In the genomic region with DNA sequence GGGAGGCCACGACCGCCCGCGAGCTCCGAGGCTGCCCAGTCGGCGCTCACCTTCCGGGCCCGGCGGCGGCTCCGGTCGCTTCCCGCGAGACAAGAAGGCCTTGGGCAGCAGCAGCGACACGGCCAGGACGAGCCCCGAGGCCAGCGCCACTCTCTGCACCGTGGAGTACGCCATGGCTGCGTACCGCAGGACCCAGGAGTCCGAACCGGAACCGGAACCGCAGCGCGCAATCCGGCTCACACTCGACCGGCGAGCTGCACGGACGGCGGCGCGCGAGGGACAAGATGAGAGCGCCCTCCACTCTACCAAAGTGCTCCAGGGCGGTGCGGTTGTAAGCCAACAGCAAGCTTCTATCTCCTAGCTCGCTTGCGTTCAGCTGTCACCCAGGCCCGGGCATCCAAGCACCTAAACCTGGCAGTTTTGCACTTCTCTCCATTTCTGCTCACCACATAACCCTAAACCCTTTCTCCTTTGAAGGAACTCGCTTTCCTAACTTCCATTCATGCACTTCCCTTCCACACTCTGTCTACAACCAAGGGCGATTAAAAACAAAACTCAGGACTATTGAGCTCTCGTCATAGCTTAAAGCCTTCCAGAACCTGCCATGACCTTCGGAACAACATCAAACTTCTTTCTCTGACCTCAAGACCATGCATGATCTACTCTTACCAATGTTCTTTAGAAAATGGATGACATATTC, we compare ENCODE assay signal across 9 mouse cellular contexts. TPM values are rescaled to one million over a fixed set of nuclear protein-coding genes. Genes with fewer than 3 reads are reported as not detected.
DNase-seq lines count a peak whose midpoint lies in the region; ATAC-seq and TF ChIP-seq lines count a peak whose summit lies in the region.
"Had no signal": no experiment of that assay in that cellular context is flagged by ENCODE, and none has a peak within 500 bp of the region (broad histone marks: within the 10 kb centered on the region; RNA-seq: fewer than 3 reads in every experiment).

A gene (minus strand): TSS at position 219 of the 700 bp plus-strand sequence.

- WGBS in embryonic facial prominence, embryonic 13.5 days, result 5% methylated on average over 50 of the region's 50 CpGs
- WGBS in heart, embryonic 10.5 days, result 4% methylated on average over 49 of the region's 50 CpGs
- WGBS in limb, embryonic 10.5 days, result 5% methylated on average over 49 of the region's 50 CpGs
- WGBS in midbrain, embryonic 15.5 days, result 3% methylated on average over 49 of the region's 50 CpGs

- ATAC-seq in embryonic facial prominence, embryonic 13.5 days (ENCODE audit: insufficient number of reproducible peaks, insufficient read depth, low FRiP score, low TSS enrichment, low read depth), result no peak
- ATAC-seq in midbrain, embryonic 15.5 days (replicated peaks), result peak; percentile 97

- H3K27ac ChIP-seq in embryonic facial prominence, embryonic 13.5 days, result no peak within 1 kb of the TSS
- H3K27ac ChIP-seq in heart, embryonic 10.5 days, result peak within 1 kb of the TSS; percentile 29; the same call in 1 of the 2 replicates
- 0 out of 2 replicates have a peak within 1 kb of the TSS, but pooled peaks have one; percentile 37 for H3K27ac ChIP-seq in limb, embryonic 10.5 days
- peak within 1 kb of the TSS; percentile 76 for H3K27ac ChIP-seq in midbrain, embryonic 15.5 days
- peak within 1 kb of the TSS; percentile 84 for H3K27ac ChIP-seq in testis, adult 2 months (ENCODE audit: control insufficient read depth, insufficient read depth, low read depth, low read length)

- peak within 1 kb of the TSS; percentile 71 for H3K4me2 ChIP-seq in embryonic facial prominence, embryonic 13.5 days
- H3K4me2 ChIP-seq in midbrain, embryonic 15.5 days, result peak within 1 kb of the TSS; percentile 63

- peak; percentile 3 for DNase-seq in thymus, postnatal 14 days
- no peak for DNase-seq in thymus, postnatal 10 days (ENCODE audit: low spot score in 2 of 2)
- DNase-seq in heart, embryonic 10.5 days (ENCODE audit: low spot score), result peak; percentile 78
- peak; percentile 32 for DNase-seq in kidney, adult 9 months
- peak; percentile 69 for DNase-seq in limb, embryonic 10.5 days (ENCODE audit: low spot score)

- TF ChIP-seq POLR2A in testis, adult 2 months (IDR thresholded peaks at IDR 0.05; ENCODE audit: control insufficient read depth, low read depth, low read length), result peak; percentile 79

- H3K4me3 ChIP-seq in embryonic facial prominence, embryonic 13.5 days, result peak within 1 kb of the TSS; percentile 53
- peak within 1 kb of the TSS; percentile 78 for H3K4me3 ChIP-seq in heart, embryonic 10.5 days
- peak within 1 kb of the TSS; percentile 61 for H3K4me3 ChIP-seq in limb, embryonic 10.5 days
- peak within 1 kb of the TSS; percentile 97 for H3K4me3 ChIP-seq in midbrain, embryonic 15.5 days
- peak within 1 kb of the TSS; percentile 99 for H3K4me3 ChIP-seq in testis, adult 2 months (ENCODE audit: control insufficient read depth, low read depth, low read length)
- H3K4me3 ChIP-seq: myocyte had no signal

- peak within 1 kb of the TSS; percentile 51; the same call in 1 of the 2 replicates for H3K9ac ChIP-seq in embryonic facial prominence, embryonic 13.5 days
- peak within 1 kb of the TSS; percentile 88 for H3K9ac ChIP-seq in midbrain, embryonic 15.5 days

- H3K9me3 ChIP-seq in embryonic facial prominence, embryonic 13.5 days, result no peaks in the 10 kb centered on the region
- H3K9me3 ChIP-seq in heart, embryonic 10.5 days, result no peaks in the 10 kb centered on the region
- no peaks in the 10 kb centered on the region for H3K9me3 ChIP-seq in limb, embryonic 10.5 days (replicated peaks)
- H3K9me3 ChIP-seq in midbrain, embryonic 15.5 days, result no peaks in the 10 kb centered on the region

- H3K36me3 ChIP-seq in embryonic facial prominence, embryonic 13.5 days, result no peaks in the 10 kb centered on the region
- no peaks in the 10 kb centered on the region for H3K36me3 ChIP-seq in heart, embryonic 10.5 days
- H3K36me3 ChIP-seq in limb, embryonic 10.5 days, result no peaks in the 10 kb centered on the region
- H3K36me3 ChIP-seq in midbrain, embryonic 15.5 days (replicated peaks), result no peaks in the 10 kb centered on the region
- H3K36me3 ChIP-seq in testis, adult 2 months (ENCODE audit: control insufficient read depth, insufficient read depth, low read length), result no peaks in the 10 kb centered on the region

- peaks cover 8% of the 10 kb centered on the region for H3K4me1 ChIP-seq in embryonic facial prominence, embryonic 13.5 days
- peaks cover 5% of the 10 kb centered on the region; the same call in 1 of the 2 replicates for H3K4me1 ChIP-seq in heart, embryonic 10.5 days
- H3K4me1 ChIP-seq in limb, embryonic 10.5 days, result peaks cover 10% of the 10 kb centered on the region
- peaks cover 16% of the 10 kb centered on the region for H3K4me1 ChIP-seq in midbrain, embryonic 15.5 days
- peaks cover 4% of the 10 kb centered on the region for H3K4me1 ChIP-seq in testis, adult 2 months (ENCODE audit: control insufficient read depth, insufficient read depth, low read length)

- H3K27me3 ChIP-seq in embryonic facial prominence, embryonic 13.5 days, result peaks cover 27% of the 10 kb centered on the region
- H3K27me3 ChIP-seq in heart, embryonic 10.5 days (ENCODE audit: insufficient read depth, poor library complexity, severe bottlenecking), result peaks cover 14% of the 10 kb centered on the region; the same call in 1 of the 2 replicates
- peaks cover 20% of the 10 kb centered on the region for H3K27me3 ChIP-seq in limb, embryonic 10.5 days (ENCODE audit: low read depth, poor library complexity, severe bottlenecking)
- H3K27me3 ChIP-seq in midbrain, embryonic 15.5 days (replicated peaks), result 0 out of 2 replicates have a peak, but pooled peaks cover 3% of the 10 kb centered on the region
- no peaks in the 10 kb centered on the region for H3K27me3 ChIP-seq in testis, adult 2 months (ENCODE audit: control insufficient read depth, insufficient read depth, low read length)

- TF ChIP-seq CTCF in testis, adult 2 months (IDR thresholded peaks at IDR 0.05; ENCODE audit: control insufficient read depth, insufficient read depth, insufficient replicate concordance, low read depth, low read length), result no peak

RNA-seq across cellular contexts. Expression of the gene that starts here (rescaled TPM):
- 4.0 and 5.2 TPM in 2 replicates for polyA plus RNA-seq in embryonic facial prominence, embryonic 13.5 days (2015; fragmentation: Nextera tagmentation; extraction: Ambion mirVana)
- polyA plus RNA-seq in heart, embryonic 10.5 days (2016; fragmentation: Nextera tagmentation; extraction: Ambion mirVana), result 2.4 and 2.9 TPM in 2 replicates
- polyA plus RNA-seq in limb, embryonic 10.5 days (2016; fragmentation: Nextera tagmentation; extraction: Ambion mirVana), result 4.6 and 5.8 TPM in 2 replicates
- polyA plus RNA-seq in midbrain, embryonic 15.5 days (2015; fragmentation: Nextera tagmentation; extraction: Ambion mirVana), result 35.1 and 39.1 TPM in 2 replicates
- 4.1 and 4.5 TPM in 2 replicates for polyA plus RNA-seq in testis, adult 2 months (2012; rRNA removed)
- polyA plus RNA-seq: myocyte had no signal

Comparison
In these comparisons a context has a peak if more than half of its experiments do, and no peak if none do; other contexts are left out.
1. DNase-seq: peak in thymus, postnatal 14 days (single experiment), heart, embryonic 10.5 days (single experiment), kidney, adult 9 months (single experiment) and limb, embryonic 10.5 days (single experiment); none in thymus, postnatal 10 days (0 of 2).
2. Peak in every context shown above with its lines, with median percentiles within 50 percentile points of each other: H3K4me3 ChIP-seq.